Mouse (Mus musculus): ENCODE data around the gene Pkd1l1.

DNA sequence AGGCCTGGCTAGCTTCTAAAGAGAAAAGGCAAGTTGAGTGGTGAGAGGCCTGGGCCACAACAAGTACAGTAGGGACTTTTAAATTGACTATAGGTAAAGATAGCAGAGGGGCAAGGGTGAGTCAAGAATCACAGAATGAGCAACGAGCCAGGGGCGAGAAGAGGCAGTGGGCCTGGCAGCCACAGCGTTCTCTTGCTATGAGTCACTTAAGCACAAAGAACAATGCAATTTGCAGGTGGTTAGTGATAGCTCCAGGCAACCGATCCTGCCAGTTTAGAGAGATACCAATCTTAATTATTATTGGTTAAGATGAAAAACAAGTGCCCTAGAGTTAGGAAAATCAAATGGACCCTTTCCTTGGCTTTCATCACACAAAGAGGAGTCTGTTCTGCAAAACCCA is 142.5 kb downstream of the Pkd1l1 start:
- no peak for TF ChIP-seq EP300 (optimal IDR thresholded peaks at IDR 0.05)
- no peak for TF ChIP-seq CTCF (IDR thresholded peaks at IDR 0.05; ENCODE audit: low read depth)
